26 mouse cellular contexts compared by ENCODE assay signal in the genomic region with DNA sequence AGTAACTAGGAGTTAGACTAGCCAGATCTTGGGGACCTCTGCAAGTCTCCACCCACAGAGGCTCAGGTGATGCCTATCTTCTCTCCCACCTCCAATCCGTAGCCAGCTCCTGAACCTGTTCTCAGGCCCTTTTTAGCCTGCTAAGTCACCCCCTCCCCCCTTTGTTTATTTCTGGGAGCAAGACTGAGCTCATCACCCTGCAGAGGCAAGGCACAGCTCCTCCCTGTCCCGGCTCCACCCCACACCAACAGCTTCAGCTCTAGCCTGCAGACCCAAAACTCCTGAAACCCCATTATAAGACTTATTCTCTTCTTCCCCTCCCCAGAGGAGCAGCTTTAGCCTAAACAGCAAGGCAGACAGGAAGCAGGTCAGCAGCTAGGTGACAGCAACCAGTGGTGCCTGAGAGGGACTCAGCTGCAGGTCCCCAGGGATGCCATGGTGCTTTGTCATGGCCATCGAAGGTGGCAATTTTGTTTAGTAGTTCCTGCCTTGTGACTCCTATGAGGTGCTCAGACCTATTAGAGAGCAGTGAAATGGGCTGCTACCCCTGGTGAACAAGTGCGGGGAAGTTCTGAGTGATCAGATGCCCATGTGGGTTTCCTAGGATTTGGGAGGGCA. TPM values are rescaled to one million over a fixed set of nuclear protein-coding genes. Genes with fewer than 3 reads are reported as not detected.
DNase-seq lines count a peak whose midpoint lies in the region; ATAC-seq and TF ChIP-seq lines count a peak whose summit lies in the region.
"Had no signal": no experiment of that assay in that cellular context is flagged by ENCODE, and none has a peak within 500 bp of the region (broad histone marks: within the 10 kb centered on the region; RNA-seq: fewer than 3 reads in every experiment).

No protein-coding gene starts in this region.

- no peak overlapping the region for H3K9ac ChIP-seq in embryonic facial prominence, embryonic 13.5 days
- no peak overlapping the region for H3K9ac ChIP-seq in lung, postnatal 0 days (replicated peaks; ENCODE audit: low read depth)
- no peak overlapping the region; the same call in 1 of the 2 replicates for H3K9ac ChIP-seq in stomach, embryonic 16.5 days (ENCODE audit: low read length)
- no peak overlapping the region for H3K9ac ChIP-seq in forebrain, embryonic 16.5 days (replicated peaks; ENCODE audit: low read depth, low read length)
- H3K9ac ChIP-seq: forebrain, embryonic 12.5 days; intestine, embryonic 15.5 days; kidney, embryonic 15.5 days; limb, embryonic 15.5 days; liver, embryonic 15.5 days had no signal

- no peak overlapping the region for H3K4me3 ChIP-seq in embryonic facial prominence, embryonic 13.5 days
- H3K4me3 ChIP-seq in embryonic facial prominence, embryonic 10.5 days = no peak overlapping the region
- H3K4me3 ChIP-seq in lung, postnatal 0 days (ENCODE audit: low read depth, low read length) = no peak overlapping the region
- H3K4me3 ChIP-seq in stomach, embryonic 16.5 days (replicated peaks; ENCODE audit: low read length) = no peak overlapping the region
- no peak overlapping the region for H3K4me3 ChIP-seq in forebrain, embryonic 16.5 days (replicated peaks; ENCODE audit: low read length)
- H3K4me3 ChIP-seq: forebrain, embryonic 12.5 days; hindbrain, embryonic 10.5 days; intestine, embryonic 15.5 days; kidney, embryonic 15.5 days; left cerebral cortex, adult 2 months; limb, embryonic 15.5 days; liver, embryonic 15.5 days had no signal

- H3K27me3 ChIP-seq in embryonic facial prominence, embryonic 13.5 days = no peaks in the 10 kb centered on the region
- 0 out of 2 replicates have a peak, but pooled peaks cover 3% of the 10 kb centered on the region for H3K27me3 ChIP-seq in embryonic facial prominence, embryonic 10.5 days (replicated peaks; ENCODE audit: low read depth, poor library complexity, severe bottlenecking)
- H3K27me3 ChIP-seq in lung, postnatal 0 days (replicated peaks; ENCODE audit: insufficient read depth, low read length) = no peaks in the 10 kb centered on the region
- no peaks in the 10 kb centered on the region for H3K27me3 ChIP-seq in stomach, embryonic 16.5 days (ENCODE audit: control insufficient read depth, insufficient read depth, low read length)
- H3K27me3 ChIP-seq in forebrain, embryonic 16.5 days (replicated peaks; ENCODE audit: control insufficient read depth, insufficient read depth, low read length) = no peaks in the 10 kb centered on the region
- H3K27me3 ChIP-seq: intestine, embryonic 15.5 days; limb, embryonic 15.5 days; liver, embryonic 15.5 days; Patski had no signal

- no peaks in the 10 kb centered on the region for H3K9me3 ChIP-seq in embryonic facial prominence, embryonic 13.5 days
- no peaks in the 10 kb centered on the region for H3K9me3 ChIP-seq in embryonic facial prominence, embryonic 10.5 days
- no peaks in the 10 kb centered on the region for H3K9me3 ChIP-seq in lung, postnatal 0 days (ENCODE audit: low read length)
- H3K9me3 ChIP-seq in stomach, embryonic 16.5 days (replicated peaks; ENCODE audit: control insufficient read depth, low read length) = no peaks in the 10 kb centered on the region
- no peaks in the 10 kb centered on the region for H3K9me3 ChIP-seq in forebrain, embryonic 16.5 days (ENCODE audit: control insufficient read depth, low read length)
- H3K9me3 ChIP-seq: forebrain, embryonic 12.5 days; hindbrain, embryonic 10.5 days; intestine, embryonic 15.5 days; kidney, embryonic 15.5 days; limb, embryonic 15.5 days; liver, embryonic 15.5 days had no signal

- H3K36me3 ChIP-seq in embryonic facial prominence, embryonic 13.5 days = no peaks in the 10 kb centered on the region
- no peaks in the 10 kb centered on the region for H3K36me3 ChIP-seq in embryonic facial prominence, embryonic 10.5 days (replicated peaks)
- peaks cover 5% of the 10 kb centered on the region; the same call in 1 of the 2 replicates for H3K36me3 ChIP-seq in lung, postnatal 0 days (ENCODE audit: insufficient read depth, low read length)
- H3K36me3 ChIP-seq in stomach, embryonic 16.5 days (ENCODE audit: control insufficient read depth, insufficient read depth, low read length) = no peaks in the 10 kb centered on the region
- H3K36me3 ChIP-seq in forebrain, embryonic 16.5 days (ENCODE audit: control insufficient read depth, insufficient read depth) = no peaks in the 10 kb centered on the region
- H3K36me3 ChIP-seq: forebrain, embryonic 12.5 days; hindbrain, embryonic 10.5 days; intestine, embryonic 15.5 days; kidney, embryonic 15.5 days; limb, embryonic 15.5 days; liver, embryonic 15.5 days had no signal

- peak; percentile 42; the same call in 1 of the 2 replicates for TF ChIP-seq EP300 in lung, postnatal 0 days (IDR thresholded peaks at IDR 0.05)

- ATAC-seq in embryonic facial prominence, embryonic 13.5 days (ENCODE audit: insufficient number of reproducible peaks, insufficient read depth, low FRiP score, low TSS enrichment, low read depth) = peak; percentile 60; the same call in 1 of the 2 replicates
- ATAC-seq in lung, postnatal 0 days = no peak
- ATAC-seq in stomach, embryonic 16.5 days (ENCODE audit: insufficient read depth, low FRiP score) = no peak
- ATAC-seq in forebrain, embryonic 16.5 days = no peak
- ATAC-seq: CD4-positive, CD25-positive, alpha-beta regulatory T cell, adult 4 months; hindbrain, embryonic 16.5 days; intestine, embryonic 15.5 days; Patski had no signal

- no peak for TF ChIP-seq CTCF in lung, postnatal 0 days (IDR thresholded peaks at IDR 0.05)

- 62% methylated on average over 4 of the region's 4 CpGs for WGBS in embryonic facial prominence, embryonic 13.5 days
- 65% methylated on average over 4 of the region's 4 CpGs for WGBS in embryonic facial prominence, embryonic 10.5 days
- WGBS in lung, postnatal 0 days = 46% methylated on average over 4 of the region's 4 CpGs
- WGBS in stomach, embryonic 16.5 days = 53% methylated on average over 4 of the region's 4 CpGs
- WGBS in forebrain, embryonic 16.5 days = 74% methylated on average over 4 of the region's 4 CpGs

- H3K4me1 ChIP-seq in embryonic facial prominence, embryonic 13.5 days = peaks cover 17% of the 10 kb centered on the region
- H3K4me1 ChIP-seq in embryonic facial prominence, embryonic 10.5 days = peaks cover 30% of the 10 kb centered on the region
- peaks cover 15% of the 10 kb centered on the region for H3K4me1 ChIP-seq in lung, postnatal 0 days (ENCODE audit: insufficient read depth, low read depth, low read length)
- peaks cover 35% of the 10 kb centered on the region for H3K4me1 ChIP-seq in stomach, embryonic 16.5 days (ENCODE audit: control insufficient read depth, insufficient read depth, low read length)
- H3K4me1 ChIP-seq in forebrain, embryonic 16.5 days (replicated peaks; ENCODE audit: control insufficient read depth, insufficient read depth, low read length) = no peaks in the 10 kb centered on the region
- H3K4me1 ChIP-seq: forebrain, embryonic 12.5 days; liver, embryonic 15.5 days had no signal

- no peak overlapping the region for H3K4me2 ChIP-seq in embryonic facial prominence, embryonic 13.5 days
- no peak overlapping the region for H3K4me2 ChIP-seq in lung, postnatal 0 days (replicated peaks; ENCODE audit: low read depth, low read length)
- no peak overlapping the region for H3K4me2 ChIP-seq in stomach, embryonic 16.5 days (ENCODE audit: low read depth, low read length)
- H3K4me2 ChIP-seq in forebrain, embryonic 16.5 days (ENCODE audit: low read length) = no peak overlapping the region
- H3K4me2 ChIP-seq: forebrain, embryonic 12.5 days; heart, embryonic 11.5 days; intestine, embryonic 15.5 days; kidney, embryonic 15.5 days; limb, embryonic 15.5 days; liver, embryonic 15.5 days had no signal

- no peak for DNase-seq in embryonic facial prominence, embryonic 10.5 days (ENCODE audit: low spot score)
- peak; percentile 40 for DNase-seq in lung, postnatal 0 days (ENCODE audit: low spot score)
- DNase-seq in lung, postnatal 4 days = no peak
- DNase-seq in lung, postnatal 36 days = peak; percentile 55
- DNase-seq in layer of hippocampus, adult 9-11 months = no peak
- DNase-seq: adrenal gland, postnatal 36 days; cerebellum, adult 11 months; cerebellum, adult 9-11 months; midbrain, embryonic 14.5 days; thymus, postnatal 4 days had no signal

- peak overlapping the region; percentile 33; the same call in 1 of the 2 replicates for H3K27ac ChIP-seq in embryonic facial prominence, embryonic 13.5 days
- no peak overlapping the region for H3K27ac ChIP-seq in embryonic facial prominence, embryonic 10.5 days (replicated peaks)
- no peak overlapping the region for H3K27ac ChIP-seq in lung, postnatal 0 days (ENCODE audit: low read length)
- peak overlapping the region; percentile 47 for H3K27ac ChIP-seq in stomach, embryonic 16.5 days (ENCODE audit: low read length)
- no peak overlapping the region for H3K27ac ChIP-seq in forebrain, embryonic 16.5 days (ENCODE audit: low read length)
- H3K27ac ChIP-seq: forebrain, embryonic 12.5 days; hindbrain, embryonic 10.5 days; intestine, embryonic 15.5 days; kidney, embryonic 15.5 days; left cerebral cortex, adult 2 months; limb, embryonic 15.5 days; liver, embryonic 15.5 days had no signal

RNA-seq across cellular contexts. Expression of a gene that starts 7.5 kb away (rescaled TPM):
- 2.5 and 3.1 TPM in 2 replicates for polyA plus RNA-seq in embryonic facial prominence, embryonic 13.5 days (2015; fragmentation: Nextera tagmentation; extraction: Ambion mirVana)
- 0.04 and 0.16 TPM in 2 replicates for polyA plus RNA-seq in embryonic facial prominence, embryonic 10.5 days (2016; fragmentation: Nextera tagmentation; extraction: Ambion mirVana)
- 19.6 and 26.3 TPM in 2 replicates for polyA plus RNA-seq in lung, postnatal 0 days (2015; fragmentation: Nextera tagmentation; extraction: Ambion mirVana)
- 37.4 and 64.5 TPM in 2 replicates for polyA plus RNA-seq in stomach, embryonic 16.5 days (2015; fragmentation: Nextera tagmentation; extraction: Ambion mirVana)
- polyA plus RNA-seq in forebrain, embryonic 16.5 days (2015; fragmentation: Nextera tagmentation; extraction: Ambion mirVana) = 0.13 and 0.14 TPM in 2 replicates
- polyA plus RNA-seq: embryonic facial prominence, embryonic 11.5 days; forebrain, embryonic 12.5 days; midbrain, embryonic 14.5 days; neural tube, embryonic 11.5 days had no signal

RNA-seq across cellular contexts. Expression of a gene that starts 48.3 kb away (rescaled TPM):
- polyA plus RNA-seq in embryonic facial prominence, embryonic 13.5 days (2015; fragmentation: Nextera tagmentation; extraction: Ambion mirVana) = 19.6 and 23.1 TPM in 2 replicates
- polyA plus RNA-seq in embryonic facial prominence, embryonic 10.5 days (2016; fragmentation: Nextera tagmentation; extraction: Ambion mirVana) = 16.2 and 17.4 TPM in 2 replicates
- 430 and 463 TPM in 2 replicates for polyA plus RNA-seq in lung, postnatal 0 days (2015; fragmentation: Nextera tagmentation; extraction: Ambion mirVana)
- polyA plus RNA-seq in stomach, embryonic 16.5 days (2015; fragmentation: Nextera tagmentation; extraction: Ambion mirVana) = 378 and 523 TPM in 2 replicates
- polyA plus RNA-seq in forebrain, embryonic 16.5 days (2015; fragmentation: Nextera tagmentation; extraction: Ambion mirVana) = 0.62 and 0.88 TPM in 2 replicates

Comparison
In these comparisons a context has a peak if more than half of its experiments do, and no peak if none do; other contexts are left out.
1. H3K27ac ChIP-seq: peak in embryonic facial prominence, embryonic 13.5 days (single experiment) and stomach, embryonic 16.5 days (single experiment); none in embryonic facial prominence, embryonic 10.5 days (single experiment), lung, postnatal 0 days (single experiment) and forebrain, embryonic 16.5 days (single experiment).
2. DNase-seq: peak in lung, postnatal 0 days (single experiment) and lung, postnatal 36 days (single experiment); none in embryonic facial prominence, embryonic 10.5 days (single experiment), lung, postnatal 4 days (0 of 2) and layer of hippocampus, adult 9-11 months (single experiment).
3. RNA of a gene that starts 48.3 kb away (polyA plus RNA-seq): 430 to 463 TPM in lung, postnatal 0 days and 378 to 523 TPM in stomach, embryonic 16.5 days; 19.6 to 23.1 TPM in embryonic facial prominence, embryonic 13.5 days, 16.2 to 17.4 TPM in embryonic facial prominence, embryonic 10.5 days and 0.62 to 0.88 TPM in forebrain, embryonic 16.5 days; every median in the first group is over 10 times any median in the second.